Mouse (Mus musculus) testis, postnatal 10 days (tissue): ENCODE data around the gene Tjp2.
"Not testable (repeated sequence)": the region's sequence is repeated elsewhere in the genome, so short reads cannot be mapped to it uniquely, and the experiment has no call there.

ENCODE experiments used
- DNase-seq: peaks from one replicate; pipeline ENCODE4 v3.0.0; 2021; ENCODE audit warnings: low spot score

Gene Tjp2

DNA sequence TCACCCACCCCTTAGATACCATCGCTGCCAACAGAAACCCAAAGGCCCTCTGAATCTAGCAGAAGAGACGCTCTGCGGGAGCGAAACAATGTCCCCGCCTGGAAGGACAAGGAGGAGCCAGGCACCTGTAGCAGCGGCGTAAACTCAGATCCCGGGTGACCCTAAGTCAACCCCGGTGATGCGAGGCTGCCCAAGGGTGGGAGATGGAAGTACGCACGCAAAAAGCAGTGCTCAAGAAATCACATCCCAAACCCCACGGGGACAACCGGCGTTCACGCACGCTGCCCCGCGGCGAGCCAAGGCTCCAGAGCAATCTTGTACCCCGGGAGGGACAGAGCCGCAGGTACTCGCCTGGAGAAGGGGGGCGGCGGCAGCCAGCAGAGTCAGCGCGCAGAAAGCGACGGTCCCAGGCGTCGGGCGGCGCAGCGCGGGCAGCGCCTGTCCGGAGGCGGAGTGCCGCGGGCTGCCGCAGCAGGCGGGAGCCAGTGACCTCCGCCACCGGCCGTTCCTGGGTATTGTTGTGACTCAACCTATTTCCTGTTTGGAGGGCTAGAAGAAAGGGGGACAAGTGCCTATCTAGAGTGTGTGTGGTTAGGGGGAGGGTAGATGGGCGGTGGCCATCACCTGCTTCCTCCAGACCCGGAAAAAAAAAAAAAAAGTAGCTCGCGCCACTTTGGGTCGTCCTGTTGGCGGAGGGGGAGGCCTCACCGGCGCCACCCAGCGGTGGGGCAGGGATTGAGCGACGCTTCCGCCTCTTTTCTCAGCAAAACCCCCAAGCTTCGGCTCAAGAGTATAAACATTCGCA, at the start of gene Tjp2:
TSS of gene Tjp2 (minus strand) at position 531 of the 805 bp plus-strand sequence.
- peak; percentile 79 for DNase-seq

GRCm38 (mm10) chr19:24274281-24274680, 49.5 kb upstream of the Tjp2 start:
- DNase-seq: no peak

DNA sequence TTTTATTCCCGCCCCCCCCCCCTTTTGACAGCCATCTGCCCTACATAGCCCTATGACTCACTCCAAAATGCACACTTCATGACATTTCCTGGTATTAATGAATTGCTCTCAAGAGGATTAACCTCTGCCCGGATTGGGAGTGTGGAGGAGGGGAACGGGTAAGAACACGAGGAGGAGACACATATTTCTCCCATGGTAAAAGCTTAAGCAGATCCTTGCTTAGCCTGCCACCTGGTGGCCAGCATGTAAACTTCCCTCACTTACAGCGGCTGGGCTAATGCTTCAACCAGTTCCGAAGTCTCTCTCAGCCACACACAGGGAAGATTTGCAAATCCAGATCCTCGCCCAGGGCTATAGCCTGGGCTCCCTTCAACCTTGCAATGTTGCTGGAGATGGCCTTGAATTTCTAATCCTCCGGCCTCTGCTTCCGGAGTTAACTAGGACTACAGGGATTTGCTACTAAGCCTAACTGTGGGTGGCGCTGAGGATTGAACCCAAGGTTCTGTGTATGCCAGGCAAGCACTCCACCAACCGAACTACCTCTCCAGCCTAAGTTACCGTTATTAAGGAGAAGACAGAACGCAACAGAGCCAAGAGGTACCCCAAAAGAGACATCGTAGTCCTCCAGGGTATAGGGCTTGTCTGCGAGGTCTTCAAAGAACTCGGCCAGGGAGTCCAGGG, 47.1 kb upstream of the Tjp2 start:
- peak; percentile 93 for DNase-seq

DNA sequence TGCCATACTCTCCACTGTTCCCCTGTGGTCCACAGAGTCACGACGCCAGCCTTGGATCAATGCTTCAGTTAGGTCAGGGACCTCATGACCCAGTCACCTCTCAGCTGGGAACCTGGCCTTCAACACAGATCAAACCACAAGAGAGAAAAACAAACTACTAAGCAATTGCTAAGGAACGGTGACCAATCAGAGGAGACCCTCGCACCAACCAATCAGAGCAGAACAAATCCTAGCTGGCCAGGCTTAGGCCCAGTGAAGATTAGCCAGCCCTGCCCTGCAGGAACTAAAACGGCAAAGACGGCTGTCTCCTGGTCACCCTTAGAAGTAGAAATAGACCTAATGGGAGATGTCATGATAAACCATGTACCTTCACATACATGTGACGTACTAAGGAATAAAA, 46.5 kb upstream of the Tjp2 start:
- DNase-seq: no peak

- no peak for DNase-seq
Observed at GRCm38 (mm10) chr19:24268531-24268930, 43.7 kb upstream of the Tjp2 start.

DNA sequence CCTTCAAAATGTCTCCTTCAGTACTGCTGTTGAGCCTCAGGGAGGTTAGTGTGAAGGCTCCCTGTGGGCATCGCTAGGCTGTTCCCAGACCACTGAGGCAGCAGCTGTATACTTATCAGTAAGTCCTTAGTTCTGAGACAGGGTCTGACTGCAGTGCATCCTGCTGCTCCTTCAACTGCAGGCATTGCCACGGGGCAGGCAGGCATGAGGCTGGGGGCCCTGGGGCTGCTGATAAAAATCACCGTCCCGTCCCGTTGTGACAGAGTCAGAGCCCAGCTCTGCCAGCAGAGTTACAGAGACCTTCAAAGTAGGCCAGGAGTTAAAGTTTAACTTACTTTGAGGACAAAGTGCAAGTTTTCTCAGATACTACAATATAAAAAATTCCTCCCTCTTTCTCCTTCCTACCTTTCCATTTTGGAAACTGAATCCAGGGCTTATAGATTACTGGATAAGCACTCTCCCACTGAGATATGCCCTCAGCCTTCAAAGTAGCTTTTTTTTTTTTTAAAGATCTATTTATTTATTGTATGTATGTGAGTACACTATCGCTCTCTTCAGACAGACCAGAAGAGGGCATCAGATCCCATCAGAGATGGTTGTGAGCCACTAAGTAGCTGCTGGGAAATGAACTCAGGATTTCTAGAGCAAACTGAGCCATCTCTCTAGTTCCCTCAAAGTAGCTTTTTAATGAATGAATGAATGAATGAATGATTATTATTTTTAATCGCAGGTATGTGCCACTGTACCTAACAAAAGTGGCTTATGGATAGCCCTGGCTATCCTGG, 41.4 kb upstream of the Tjp2 start:
- DNase-seq: no peak

GRCm38 (mm10) chr19:24264991-24265390, 40.2 kb upstream of the Tjp2 start:
- peak; percentile 89 for DNase-seq

DNA sequence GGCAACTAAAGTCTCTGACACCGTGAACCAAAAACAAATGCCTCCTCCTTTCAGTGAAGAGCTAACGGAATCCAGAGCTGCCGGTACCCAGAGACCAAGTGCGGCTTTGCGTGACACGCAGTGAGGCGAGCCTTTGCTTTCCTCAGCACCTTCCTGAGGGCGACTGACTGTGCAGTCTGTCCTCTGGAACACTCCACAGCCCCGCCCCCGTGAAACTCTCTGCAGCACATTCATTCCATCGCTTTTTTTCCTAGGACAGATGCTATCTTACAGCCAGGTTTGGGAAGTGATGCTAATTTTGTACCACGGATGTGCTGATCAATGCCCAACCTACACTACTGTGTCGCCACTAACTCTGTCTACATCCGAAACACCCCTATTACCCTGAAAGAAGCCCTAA, 37.9 kb upstream of the Tjp2 start:
- DNase-seq: no peak

GRCm38 (mm10) chr19:24259390-24260351, 34.8 kb upstream of the Tjp2 start:
- no peak for DNase-seq

DNA sequence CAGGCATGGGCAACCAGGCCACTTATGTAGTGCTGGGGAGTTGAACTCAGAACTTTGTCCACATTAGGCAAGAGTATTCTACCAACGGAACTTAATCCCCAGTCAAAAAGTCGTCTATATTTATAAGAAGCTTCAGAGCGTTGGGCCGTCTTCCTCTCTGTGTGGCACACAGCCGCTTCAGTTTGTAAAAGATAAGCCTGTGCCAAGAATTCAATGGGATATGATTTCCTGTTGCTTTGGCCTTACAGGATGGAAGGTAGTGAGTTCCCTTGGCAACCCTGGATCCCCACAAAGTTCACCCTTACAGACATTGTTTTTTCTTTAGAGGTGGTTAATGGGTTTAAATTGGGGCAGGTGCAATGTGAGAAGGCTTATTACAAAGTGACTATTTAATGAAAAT, 33.5 kb upstream of the Tjp2 start:
- DNase-seq: no peak

DNA sequence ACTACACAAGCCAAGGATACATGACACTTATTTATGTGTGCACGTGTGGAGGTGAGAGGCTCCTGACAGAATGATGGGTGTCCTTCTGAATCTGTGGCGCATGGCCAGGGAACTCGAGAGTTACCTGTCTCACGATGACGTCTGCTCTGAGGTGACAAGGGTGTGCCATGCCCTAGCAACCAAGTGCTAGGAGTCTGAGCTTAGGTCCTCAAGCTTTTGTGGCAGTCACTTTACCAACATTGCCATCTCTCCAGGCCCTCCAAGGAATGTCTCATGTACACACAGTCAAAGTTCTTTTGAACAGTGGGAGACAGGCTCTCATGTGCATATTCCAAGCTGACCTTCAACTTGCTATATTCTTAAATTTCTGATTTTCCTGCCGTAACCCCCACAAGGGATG, 33.1 kb upstream of the Tjp2 start:
- DNase-seq: no peak

DNA sequence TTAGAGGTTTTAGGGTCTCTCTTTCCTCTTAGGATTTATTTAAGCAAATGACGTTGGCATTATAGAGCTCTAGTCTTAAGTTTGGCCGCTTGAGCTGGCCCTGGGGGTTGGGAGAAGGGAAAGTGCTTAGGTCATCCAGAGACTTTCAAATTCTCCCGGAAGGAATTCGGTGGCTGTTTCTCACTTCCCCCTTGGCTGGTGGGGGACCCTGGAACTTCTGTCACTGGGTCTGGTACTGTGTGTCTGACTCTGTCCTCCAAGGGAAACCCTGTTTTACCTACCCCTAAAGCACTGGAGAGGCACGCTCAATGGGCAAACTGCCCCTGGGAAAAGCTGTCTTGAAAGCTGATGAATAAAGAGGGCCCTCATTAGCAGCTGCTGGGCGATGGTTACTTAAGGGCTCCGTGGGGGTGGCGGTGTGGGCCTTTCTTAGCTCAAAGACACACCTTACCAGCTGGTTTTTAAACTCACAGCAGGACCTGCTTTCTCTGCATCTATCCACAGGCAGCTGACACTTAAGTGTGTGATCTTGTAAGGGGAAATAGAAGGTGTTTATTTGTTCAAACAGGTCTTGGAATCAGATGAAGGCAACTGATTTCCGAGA, 28.9 kb upstream of the Tjp2 start:
- no peak for DNase-seq

GRCm38 (mm10) chr19:24251869-24252268, 27.0 kb upstream of the Tjp2 start:
- DNase-seq: no peak

- no peak for DNase-seq
Observed at GRCm38 (mm10) chr19:24243340-24243739, 18.5 kb upstream of the Tjp2 start.

DNA sequence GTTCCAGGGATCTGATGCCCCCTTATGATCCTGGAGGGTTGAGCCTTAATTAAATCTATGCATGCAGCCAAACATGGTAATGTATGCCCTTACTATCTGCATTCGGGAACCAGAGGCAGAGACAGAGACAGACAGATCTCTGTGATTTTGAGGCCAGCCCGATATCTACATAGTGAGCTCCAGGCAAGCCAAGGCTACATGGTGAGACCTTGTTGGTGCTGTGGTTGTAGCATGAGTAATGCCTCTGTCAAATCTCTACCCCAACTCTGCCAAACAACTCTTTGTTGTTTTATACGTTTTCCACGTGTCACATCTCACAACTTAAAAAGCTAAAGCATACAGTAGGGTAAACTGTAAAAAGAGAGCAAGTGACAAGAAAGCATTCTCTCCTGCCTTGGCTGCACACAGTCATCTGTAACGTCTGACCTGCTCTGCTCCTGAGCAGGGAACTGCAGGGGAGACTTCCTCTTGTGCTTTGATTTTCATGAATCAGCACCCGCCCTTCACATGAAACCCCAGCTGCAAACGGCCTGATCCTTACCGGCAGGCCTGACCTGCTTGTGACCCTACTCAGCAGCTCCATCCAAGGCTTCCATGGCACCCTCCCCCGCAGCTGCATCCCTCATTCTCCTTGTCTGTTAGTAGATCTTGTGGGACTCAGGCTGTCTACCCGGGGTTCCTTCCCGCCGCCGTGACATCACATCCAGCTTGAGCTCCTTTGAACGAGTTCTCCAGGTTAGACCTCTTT, 17.1 kb upstream of the Tjp2 start:
- DNase-seq: peak; percentile 39

DNA sequence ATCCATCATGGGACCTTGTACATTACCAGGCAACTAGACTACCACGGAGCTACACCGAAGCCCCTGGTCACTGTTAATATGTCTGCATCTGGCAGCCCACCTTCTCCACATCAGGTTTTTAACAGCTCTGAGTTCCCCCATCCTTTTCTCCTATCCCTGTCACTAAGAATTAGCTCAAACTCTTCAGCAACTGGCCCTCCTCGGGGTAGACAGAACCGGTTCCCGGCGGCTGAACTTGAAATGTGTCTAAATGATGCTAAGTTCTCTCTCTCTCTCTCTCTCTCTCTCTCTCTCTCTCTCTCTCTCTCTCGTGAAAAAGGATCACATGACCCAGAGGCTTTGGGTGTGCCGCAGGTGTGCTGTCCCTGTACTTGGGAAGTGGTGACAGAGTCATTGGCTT, 16.4 kb upstream of the Tjp2 start:
- DNase-seq: no peak

DNA sequence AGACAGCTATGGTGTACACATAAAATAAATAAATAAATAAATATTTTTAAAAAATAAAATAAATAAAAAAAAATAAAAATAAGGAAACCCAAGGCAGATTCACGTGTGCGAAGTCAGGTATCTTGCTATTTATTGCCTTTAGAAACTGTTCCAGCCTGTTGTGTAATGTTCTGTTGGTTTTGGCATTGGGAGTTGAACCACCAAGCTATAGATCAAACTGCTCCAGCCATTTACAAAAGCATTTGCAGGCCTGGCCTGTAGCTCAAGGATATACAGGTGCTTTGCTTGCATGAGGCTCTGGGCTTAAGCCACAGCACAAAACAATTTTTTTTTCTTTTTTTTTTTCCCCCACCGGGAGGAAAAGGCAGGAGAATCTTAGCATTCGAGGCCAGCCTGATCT, 13.2 kb upstream of the Tjp2 start:
- no peak for DNase-seq

GRCm38 (mm10) chr19:24232356-24232755, 7.5 kb upstream of the Tjp2 start:
- not testable (repeated sequence) for DNase-seq

DNA sequence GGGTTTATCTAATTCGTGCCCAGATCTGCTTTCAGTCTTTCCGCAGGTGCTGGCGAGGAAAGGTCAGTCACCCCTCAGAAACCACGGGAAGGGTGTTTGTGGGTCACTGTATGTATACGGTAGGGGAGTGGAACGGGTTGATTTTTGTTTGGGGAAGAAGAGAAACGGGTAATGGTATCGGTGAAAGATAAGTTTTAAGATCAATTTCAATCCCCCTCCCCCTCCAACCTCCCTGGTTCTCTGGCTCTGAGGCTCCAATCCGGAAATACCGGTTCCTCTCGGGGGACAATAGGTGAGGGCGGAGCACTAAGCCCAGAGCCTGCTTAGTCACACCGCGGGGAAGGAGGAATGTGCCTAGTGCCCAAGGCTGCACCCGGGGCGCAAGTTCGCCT, 471 bp upstream of the Tjp2 start:
- DNase-seq: no peak

DNA sequence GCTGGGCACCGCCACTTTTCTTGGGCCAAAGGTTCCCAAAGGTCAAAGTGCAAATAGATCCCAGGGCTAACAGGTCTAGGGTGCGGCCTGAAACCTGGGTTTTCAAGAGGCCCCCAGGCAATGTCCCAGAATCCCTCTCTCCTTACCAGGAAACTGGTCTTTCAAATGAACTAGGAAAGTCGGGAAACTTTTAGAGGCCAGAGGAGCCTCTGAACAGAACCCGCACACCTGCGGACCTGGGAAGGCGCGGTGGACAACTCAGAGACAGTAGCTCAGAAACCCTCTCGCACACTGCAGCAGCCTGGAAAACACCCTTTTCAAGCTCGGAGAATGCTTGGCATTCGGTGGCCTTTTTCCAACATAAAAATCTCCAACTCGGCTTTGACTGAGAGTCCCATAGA, 979 bp downstream of the Tjp2 start:
- DNase-seq: no peak

GRCm38 (mm10) chr19:24221455-24221854, 3.4 kb downstream of the Tjp2 start:
- DNase-seq: no peak
